Mouse (Mus musculus) heart, embryonic 13.5 days (tissue): Measurements from ENCODE around the gene Gramd2. TPM values are rescaled to one million over a fixed set of nuclear protein-coding genes. Genes with fewer than 3 reads are reported as not detected.

ENCODE experiments used
- ATAC-seq: fragments of 200-750 bp; cut with Nextera tagmentation; 2 replicates; pipeline ENCODE4 v1.8.0; 2017; ENCODE audit warnings: moderate TSS enrichment; ENCODE audit not compliant: insufficient number of reproducible peaks, low FRiP score, low TSS enrichment; ENCODE audit errors: extremely low read depth
- H3K27ac ChIP-seq: fragments of 300-500 bp; sonication (generic); replicated peaks from 2 replicates; pipeline ENCODE4 v1.5.1; 2015; ENCODE audit warnings: moderate library complexity, mild to moderate bottlenecking, inconsistent platforms
- H3K27me3 ChIP-seq: fragments of 300-500 bp; sonication (generic); replicated peaks from 2 replicates; pipeline ENCODE4 v1.6.1; 2015; ENCODE audit warnings: mild to moderate bottlenecking, inconsistent platforms
- H3K36me3 ChIP-seq: fragments of 300-500 bp; sonication (generic); 2 replicates; pipeline ENCODE4 v1.6.1; 2015; ENCODE audit warnings: mild to moderate bottlenecking, inconsistent platforms
- H3K4me1 ChIP-seq: fragments of 300-500 bp; sonication (generic); 2 replicates; pipeline ENCODE4 v1.6.1; 2015; ENCODE audit warnings: inconsistent platforms
- H3K4me2 ChIP-seq: fragments of 300-500 bp; sonication (generic); 2 replicates; pipeline ENCODE4 v1.6.1; 2015; ENCODE audit warnings: inconsistent platforms, mild to moderate bottlenecking, moderate library complexity
- H3K4me3 ChIP-seq: fragments of 300-500 bp; sonication (generic); 2 replicates; pipeline ENCODE4 v1.5.1; 2015; ENCODE audit warnings: moderate library complexity, mild to moderate bottlenecking, inconsistent platforms
- H3K9ac ChIP-seq: fragments of 300-500 bp; sonication (generic); 2 replicates; pipeline ENCODE4 v1.6.1; 2015; ENCODE audit warnings: inconsistent platforms, mild to moderate bottlenecking, moderate library complexity
- H3K9me3 ChIP-seq: fragments of 300-500 bp; sonication (generic); 2 replicates; pipeline ENCODE4 v1.6.1; 2016; ENCODE audit warnings: inconsistent platforms
- WGBS: fragments of 180-500 bp; shearing (Covaris S2); methylation state at CpG from one replicate; pipeline ENCODE4 v1.1.7; 2015; ENCODE audit warnings: mixed read lengths; 5-methylcytosine and 5-hydroxymethylcytosine counted together
- polyA plus RNA-seq: library from polyadenylated mRNA; unstranded; fragments of >200 nt; fragmentation: Nextera tagmentation; extraction: Ambion mirVana; gene quantifications from 2 replicates; pipeline ENCODE4 v1.2.1, GENCODE M21; 2015

Gene Gramd2
- polyA plus RNA-seq, result 0.24 and 0.29 TPM in 2 replicates

GRCm38 (mm10) chr9:59679678-59680533 lies at the start of gene Gramd2:
TSS of gene Gramd2 (plus strand) at chr9:59680144.
- Histone ChIP-seq H3K9me3 (no peaks in the 10 kb centered on the region), H3K27ac (no peak within 1 kb of the TSS; the same call in 1 of the 2 replicates), H3K4me3 (peak within 1 kb of the TSS; percentile 57), H3K27me3 (peaks cover 28% of the 10 kb centered on the region), H3K4me1 (peaks cover 11% of the 10 kb centered on the region), H3K36me3 (peaks cover 47% of the 10 kb centered on the region), H3K4me2 (peak within 1 kb of the TSS; percentile 97), H3K9ac (peak within 1 kb of the TSS; percentile 79)
- ATAC-seq, result peak; percentile 85
- WGBS, result 3% methylated on average over 43 of the region's 47 CpGs

DNA sequence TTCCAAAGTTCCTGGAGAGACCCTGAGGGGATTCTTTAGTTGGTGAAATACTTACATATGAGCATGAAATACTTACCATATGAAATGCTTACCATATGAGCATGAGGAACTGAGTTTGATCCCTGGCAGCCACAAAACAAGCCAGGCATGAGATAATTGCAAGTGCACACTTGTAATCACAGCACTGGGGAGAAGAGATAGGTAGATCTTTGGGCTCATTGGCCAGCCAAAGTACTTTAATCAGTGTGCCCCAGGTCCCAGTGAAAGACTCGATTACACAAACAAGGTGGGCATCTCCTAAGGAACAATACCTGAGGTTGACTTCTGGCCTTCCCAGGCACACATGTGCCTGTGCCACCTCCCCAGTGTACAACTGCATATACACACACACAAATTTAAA lies 41.6 kb upstream of the Gramd2 start:
- no peak overlapping the region for H3K4me2 ChIP-seq
- no peak for ATAC-seq
- no peaks in the 10 kb centered on the region for H3K9me3 ChIP-seq
- no peaks in the 10 kb centered on the region for H3K27me3 ChIP-seq
- no peak overlapping the region for H3K4me3 ChIP-seq
- H3K36me3 ChIP-seq, result peaks cover 86% of the 10 kb centered on the region
- 58% methylated on average over 1 of the region's 1 CpGs for WGBS
- no peak overlapping the region for H3K27ac ChIP-seq
- H3K9ac ChIP-seq, result no peak overlapping the region
- H3K4me1 ChIP-seq, result no peaks in the 10 kb centered on the region

DNA sequence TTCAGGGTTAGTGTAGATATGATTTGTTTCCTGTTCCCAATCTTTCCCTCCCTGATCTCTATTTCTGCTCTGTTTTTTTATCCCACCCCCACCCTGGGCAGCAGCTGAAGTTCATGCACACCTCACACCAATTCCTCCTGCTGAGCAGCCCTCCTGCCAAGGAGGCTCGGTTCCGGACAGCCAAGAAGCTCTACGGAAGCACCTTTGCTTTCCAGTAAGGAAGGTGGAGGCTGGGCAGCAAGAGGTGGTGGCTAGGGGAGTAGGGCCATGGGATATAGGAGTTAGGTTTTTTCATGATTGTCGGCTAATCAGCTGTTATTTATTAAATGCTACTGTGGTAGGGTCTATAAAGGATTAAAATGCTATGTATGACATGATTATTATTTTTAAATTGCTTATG lies 40.0 kb upstream of the Gramd2 start:
- no peaks in the 10 kb centered on the region for H3K9me3 ChIP-seq
- 86% methylated on average over 4 of the region's 4 CpGs for WGBS
- H3K4me3 ChIP-seq, result no peak overlapping the region
- ATAC-seq, result no peak
- H3K4me2 ChIP-seq, result no peak overlapping the region
- H3K9ac ChIP-seq, result no peak overlapping the region
- no peaks in the 10 kb centered on the region for H3K27me3 ChIP-seq
- no peaks in the 10 kb centered on the region for H3K4me1 ChIP-seq
- H3K27ac ChIP-seq, result no peak overlapping the region
- H3K36me3 ChIP-seq, result peaks cover 79% of the 10 kb centered on the region

DNA sequence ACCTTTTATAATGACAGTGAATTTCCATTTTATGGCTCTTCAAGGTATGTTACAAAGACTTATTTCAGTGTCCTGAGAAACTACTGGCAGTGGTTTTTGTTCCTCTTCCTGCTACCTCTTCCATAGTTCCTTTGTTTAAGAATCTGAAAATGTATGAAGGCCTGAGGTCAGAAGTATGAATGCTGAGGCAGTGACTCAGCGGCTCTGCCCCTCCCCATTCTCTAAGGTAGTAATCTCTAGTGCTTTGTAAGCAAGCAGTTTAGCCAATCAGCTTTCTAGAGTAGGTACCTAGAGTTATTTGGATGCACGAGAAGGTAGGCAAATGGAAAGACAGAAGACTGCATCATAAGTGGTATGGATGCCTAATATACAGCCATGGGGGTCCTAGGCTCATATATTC lies 38.6 kb upstream of the Gramd2 start:
- Histone ChIP-seq H3K4me1 (no peaks in the 10 kb centered on the region), H3K27ac (no peak overlapping the region), H3K27me3 (no peaks in the 10 kb centered on the region), H3K9ac (no peak overlapping the region), H3K4me2 (no peak overlapping the region), H3K36me3 (peaks cover 69% of the 10 kb centered on the region), H3K4me3 (no peak overlapping the region), H3K9me3 (no peaks in the 10 kb centered on the region)
- ATAC-seq, result no peak
- WGBS, result 83% methylated on average over 2 of the region's 2 CpGs

- H3K4me3 ChIP-seq, result no peak overlapping the region
- ATAC-seq, result no peak
- H3K27me3 ChIP-seq, result no peaks in the 10 kb centered on the region
- peaks cover 9% of the 10 kb centered on the region; the same call in 1 of the 2 replicates for H3K4me1 ChIP-seq
- H3K36me3 ChIP-seq, result peaks cover 50% of the 10 kb centered on the region
- no peak overlapping the region for H3K27ac ChIP-seq
- 91% methylated on average over 4 of the region's 4 CpGs for WGBS
- no peak overlapping the region for H3K4me2 ChIP-seq
- no peak overlapping the region for H3K9ac ChIP-seq
- H3K9me3 ChIP-seq, result no peaks in the 10 kb centered on the region
These were observed 30.0 kb upstream of the Gramd2 start for GRCm38 (mm10) chr9:59649911-59650310.

DNA sequence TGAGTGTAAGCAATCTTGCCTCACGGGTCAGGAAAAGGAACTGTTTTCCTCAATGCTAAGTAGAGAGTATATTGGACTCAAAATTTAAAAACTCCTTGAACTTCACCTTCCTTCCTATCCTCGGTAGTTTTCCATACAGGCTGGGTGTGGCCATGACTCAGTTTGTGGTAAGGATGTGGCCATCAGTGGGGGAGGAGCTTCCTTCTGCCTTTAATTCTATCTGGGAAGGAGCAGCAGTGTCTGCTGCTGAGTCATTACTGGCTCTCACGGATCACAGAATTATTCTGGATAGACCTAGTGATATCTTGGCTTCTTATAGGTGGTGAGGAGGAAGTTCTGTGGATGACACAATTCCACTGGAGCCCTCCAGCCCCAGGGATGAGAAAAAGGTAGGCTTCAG lies 26.6 kb upstream of the Gramd2 start:
- Histone ChIP-seq H3K4me2 (no peak overlapping the region; the same call in 1 of the 2 replicates), H3K9ac (no peak overlapping the region), H3K36me3 (peaks cover 35% of the 10 kb centered on the region), H3K4me1 (peaks cover 25% of the 10 kb centered on the region), H3K9me3 (no peaks in the 10 kb centered on the region), H3K27me3 (no peaks in the 10 kb centered on the region), H3K27ac (no peak overlapping the region; the same call in 1 of the 2 replicates), H3K4me3 (no peak overlapping the region)
- ATAC-seq, result no peak
- WGBS, result 17% methylated on average over 3 of the region's 3 CpGs

DNA sequence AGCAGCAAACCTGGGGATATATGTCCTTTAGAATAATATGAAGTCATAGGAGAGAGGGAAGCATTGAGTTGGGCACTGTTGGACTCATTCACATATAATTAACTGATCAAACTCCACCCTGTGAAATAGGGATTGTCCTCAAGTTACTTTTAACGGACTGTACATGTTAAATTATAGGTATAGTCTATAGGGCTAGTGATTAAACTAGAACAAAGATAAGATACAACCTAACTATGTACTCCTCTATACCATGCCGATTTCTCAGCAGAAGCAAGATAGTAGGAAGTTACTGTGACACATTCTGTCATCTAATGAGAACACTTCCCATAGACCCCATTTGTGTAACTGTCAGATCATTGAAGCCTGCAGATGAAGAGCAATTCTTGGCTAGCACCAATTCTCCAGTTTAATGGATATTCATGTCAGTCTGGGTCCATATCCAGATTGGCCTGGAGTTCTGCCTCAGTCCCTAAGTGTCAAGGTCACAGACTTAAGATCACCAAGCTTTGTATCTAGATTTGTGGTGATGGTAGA lies 25.4 kb upstream of the Gramd2 start:
- ATAC-seq, result no peak
- no peak overlapping the region for H3K4me3 ChIP-seq
- H3K27me3 ChIP-seq, result no peaks in the 10 kb centered on the region
- peaks cover 27% of the 10 kb centered on the region for H3K36me3 ChIP-seq
- no peak overlapping the region for H3K9ac ChIP-seq
- WGBS, result 69% methylated on average over 2 of the region's 2 CpGs
- peaks cover 35% of the 10 kb centered on the region for H3K4me1 ChIP-seq
- H3K4me2 ChIP-seq, result no peak overlapping the region
- no peak overlapping the region for H3K27ac ChIP-seq
- no peaks in the 10 kb centered on the region for H3K9me3 ChIP-seq

GRCm38 (mm10) chr9:59655958-59656634 lies 23.8 kb upstream of the Gramd2 start, which contains the start of gene Pkm:
TSS of gene Pkm (plus strand) at chr9:59656368.
- Histone ChIP-seq H3K27me3 (no peaks in the 10 kb centered on the region), H3K27ac (peak within 1 kb of the TSS; percentile 99), H3K4me1 (peaks cover 51% of the 10 kb centered on the region), H3K36me3 (peaks cover 27% of the 10 kb centered on the region), H3K4me3 (peak within 1 kb of the TSS; percentile 88), H3K9ac (peak within 1 kb of the TSS; percentile 99), H3K9me3 (no peaks in the 10 kb centered on the region), H3K4me2 (peak within 1 kb of the TSS; percentile 89)
- WGBS, result under 1% methylated on average over 46 of the region's 46 CpGs
- ATAC-seq, result peak; percentile 88

- H3K4me1 ChIP-seq, result peaks cover 59% of the 10 kb centered on the region
- no peaks in the 10 kb centered on the region for H3K27me3 ChIP-seq
- H3K9ac ChIP-seq, result peak overlapping the region; percentile 99
- peak overlapping the region; percentile 89 for H3K4me2 ChIP-seq
- peak overlapping the region; percentile 99 for H3K27ac ChIP-seq
- no peaks in the 10 kb centered on the region for H3K9me3 ChIP-seq
- 0 out of 2 replicates have a peak, but pooled peaks have one; percentile 17 for ATAC-seq
- H3K4me3 ChIP-seq, result peak overlapping the region; percentile 88
- WGBS, result under 1% methylated on average over 63 of the region's 65 CpGs
- H3K36me3 ChIP-seq, result peaks cover 28% of the 10 kb centered on the region
These were observed 23.0 kb upstream of the Gramd2 start for GRCm38 (mm10) chr9:59656635-59657617.

DNA sequence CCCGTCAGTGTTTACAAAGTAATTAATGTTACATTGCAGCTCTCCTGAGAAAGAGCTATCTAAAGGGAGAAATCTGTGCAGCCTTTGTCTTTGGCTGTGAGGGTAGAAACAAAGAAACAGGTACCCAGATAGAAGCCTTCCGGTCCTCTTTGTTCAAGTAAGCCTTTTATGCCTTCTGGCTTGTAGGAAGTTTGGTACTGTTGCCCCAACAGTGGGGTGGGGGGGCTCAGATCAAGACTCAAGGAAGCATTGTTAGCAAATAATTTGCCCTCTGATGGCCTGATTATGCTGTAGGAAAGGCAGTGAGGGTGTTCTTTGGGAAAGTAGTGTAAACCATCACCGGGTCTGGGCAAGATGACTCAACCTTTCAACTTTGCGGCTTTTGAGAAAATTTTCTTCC lies 21.8 kb upstream of the Gramd2 start:
- no peaks in the 10 kb centered on the region for H3K27me3 ChIP-seq
- peaks cover 68% of the 10 kb centered on the region for H3K4me1 ChIP-seq
- no peaks in the 10 kb centered on the region for H3K9me3 ChIP-seq
- 7% methylated on average over 4 of the region's 4 CpGs for WGBS
- no peak for ATAC-seq
- peak overlapping the region; percentile 89 for H3K4me2 ChIP-seq
- H3K4me3 ChIP-seq, result peak overlapping the region; percentile 88
- peak overlapping the region; percentile 99 for H3K27ac ChIP-seq
- H3K36me3 ChIP-seq, result peaks cover 38% of the 10 kb centered on the region
- H3K9ac ChIP-seq, result peak overlapping the region; percentile 99
